Mouse (Mus musculus) left cerebral cortex, adult 6 months (tissue): ENCODE data around the gene Izumo3. TPM values are rescaled to one million over a fixed set of nuclear protein-coding genes. Genes with fewer than 3 reads are reported as not detected.

Experiments used
- long read RNA-seq, 2 experiments: library from polyadenylated mRNA; unstranded; transcript quantifications; one replicate each; pipeline ENCODE4 v2.0.0; 2019 to 2020
- polyA plus RNA-seq: library from polyadenylated mRNA; unstranded; fragments of <200 nt; fragmentation: Nextera tagmentation; gene quantifications from 2 replicates; pipeline ENCODE4 v1.2.3, GENCODE M21; 2021

Izumo3 gene
- polyA plus RNA-seq, result not detected in 2 replicates
- long read RNA-seq, experiment 1, result 0 reads
- long read RNA-seq, experiment 2, result 0 reads

GRCm38 (mm10) chr4:92147134-92147533 is at the start of gene Izumo3:
Izumo3 (minus strand) TSS chr4:92147234.

GRCm38 (mm10) chr4:92191649-92192048 is 44.6 kb upstream of the Izumo3 start, which contains the start of gene Gm12666:
Gm12666 (minus strand) TSS chr4:92191749.

Other genes starting within 250 kb of the Izumo3 start
- gene Gm12666, start 44.5 kb upstream of the Izumo3 start, polyA plus RNA-seq, result not detected in 2 replicates